Mouse (Mus musculus) frontal cortex, adult 2 months (tissue): ENCODE data around the gene Ranbp10. TPM values are rescaled to one million over a fixed set of nuclear protein-coding genes. Genes with fewer than 3 reads are reported as not detected.

Experiments used
- DNase-seq, 2 experiments: peaks; one replicate each; pipeline ENCODE4 v3.0.0; 2022; ENCODE audit warnings: low spot score in 1 of 2; ENCODE audit errors: extremely low spot score in 1 of 2
- polyA plus RNA-seq: library from polyadenylated mRNA; depleted of rRNA; stranded (reverse); fragments of >200 nt; gene quantifications from 2 replicates; pipeline ENCODE4 v1.2.3, GENCODE M21; 2012; rRNA removed

The Ranbp10 gene
- polyA plus RNA-seq, 1 experiment = 28.5 TPM

- no peak for DNase-seq
These were observed 101.4 kb downstream of the Ranbp10 start for GRCm38 (mm10) chr8:105725726-105726125.

GRCm38 (mm10) chr8:105722861-105723260 is 104.3 kb downstream of the Ranbp10 start:
- DNase-seq = no peak

GRCm38 (mm10) chr8:105719637-105720036 is 107.5 kb downstream of the Ranbp10 start:
- no peak for DNase-seq

Other genes starting within 250 kb of the Ranbp10 start
- gene Ripor1, start 222.1 kb downstream of the Ranbp10 start, polyA plus RNA-seq = 52.0 and 52.1 TPM in 2 replicates
- gene Ctcf, start 190.8 kb downstream of the Ranbp10 start, polyA plus RNA-seq = 34.9 and 37.1 TPM in 2 replicates
- 0.25 and 0.36 TPM in 2 replicates for gene Agrp, start 190.0 kb downstream of the Ranbp10 start, polyA plus RNA-seq
- 33.6 and 37.2 TPM in 2 replicates for gene Carmil2, start 141.1 kb downstream of the Ranbp10 start, polyA plus RNA-seq
- gene Acd, start 126.2 kb downstream of the Ranbp10 start, polyA plus RNA-seq = 42.5 and 46.0 TPM in 2 replicates
- gene Pard6a, start 126.2 kb downstream of the Ranbp10 start, polyA plus RNA-seq = 49.5 and 57.0 TPM in 2 replicates
- 0.38 and 0.92 TPM in 2 replicates for gene 4933405L10Rik, start 119.7 kb downstream of the Ranbp10 start, polyA plus RNA-seq
- 15.6 and 16.0 TPM in 2 replicates for gene Enkd1, start 119.1 kb downstream of the Ranbp10 start, polyA plus RNA-seq
- 18.1 and 21.5 TPM in 2 replicates for gene Gfod2, start 68.7 kb downstream of the Ranbp10 start, polyA plus RNA-seq
- gene Tsnaxip1, start 381 bp upstream of the Ranbp10 start, polyA plus RNA-seq = 0.17 TPM in 1 of 2 replicates, not detected in the other
- gene Cenpt, start 25.9 kb upstream of the Ranbp10 start, polyA plus RNA-seq = 31.5 and 32.3 TPM in 2 replicates
- 47.0 and 47.1 TPM in 2 replicates for gene Thap11, start 27.8 kb upstream of the Ranbp10 start, polyA plus RNA-seq
- gene Nutf2, start 33.2 kb upstream of the Ranbp10 start, polyA plus RNA-seq = 79.7 and 94.9 TPM in 2 replicates
- 71.6 and 78.3 TPM in 2 replicates for gene Edc4, start 53.5 kb upstream of the Ranbp10 start, polyA plus RNA-seq
- gene Nrn1l, start 66.2 kb upstream of the Ranbp10 start, polyA plus RNA-seq = 4.2 and 8.1 TPM in 2 replicates
- gene Pskh1, start 73.1 kb upstream of the Ranbp10 start, polyA plus RNA-seq = 13.3 TPM in 2 replicates
- gene Ctrl, start 106.5 kb upstream of the Ranbp10 start, polyA plus RNA-seq = 4.5 and 4.9 TPM in 2 replicates
- gene Psmb10, start 111.1 kb upstream of the Ranbp10 start, polyA plus RNA-seq = 115 and 125 TPM in 2 replicates
- 75.1 and 75.6 TPM in 2 replicates for gene Lcat, start 116.0 kb upstream of the Ranbp10 start, polyA plus RNA-seq
- gene Slc12a4, start 138.7 kb upstream of the Ranbp10 start, polyA plus RNA-seq = 24.9 and 28.3 TPM in 2 replicates
- not detected in 2 replicates for gene Dpep3, start 152.1 kb upstream of the Ranbp10 start, polyA plus RNA-seq
- gene Dus2, start 164.0 kb upstream of the Ranbp10 start, polyA plus RNA-seq = 27.1 and 28.5 TPM in 2 replicates
- not detected in 2 replicates for gene Dpep2nb, start 178.6 kb upstream of the Ranbp10 start, polyA plus RNA-seq
- gene Ddx28, start 184.5 kb upstream of the Ranbp10 start, polyA plus RNA-seq = 9.6 and 11.4 TPM in 2 replicates
- gene Nfatc3, start 231.5 kb upstream of the Ranbp10 start, polyA plus RNA-seq = 7.7 TPM in 2 replicates